9 mouse cellular contexts compared by ENCODE assay signal in genomic region chr15:100752439-100752838, GRCm38 (mm10).
"Had no signal": no experiment of that assay in that cellular context is flagged by ENCODE, and none has a peak within 500 bp of the region (broad histone marks: within the 10 kb centered on the region; RNA-seq: fewer than 3 reads in every experiment).

No protein-coding gene starts in this region.

- DNase-seq: kidney, adult 18-20 months; left cerebral cortex, postnatal 4 days; liver, postnatal 0 days; lung, embryonic 14.5 days; right cerebral cortex, adult 18-20 months; right cerebral cortex, postnatal 14 days; right cerebral cortex, postnatal 4 days; spleen, adult 18-20 months; thymus, postnatal 25 days had no signal
